Mouse (Mus musculus) kidney, adult 2 months (tissue): ENCODE results near the gene Ralgps1.

Experiments used
- CTCF ChIP-seq: fragments of 200-500 bp; conservative IDR thresholded peaks from 2 replicates; pipeline ENCODE4 v1.5.1; 2011; ENCODE audit warnings: low read depth, mild to moderate bottlenecking, control low read depth, low read length, moderate library complexity, mixed read lengths; ENCODE audit not compliant: insufficient read depth, insufficient read length
- POLR2A ChIP-seq: fragments of 200-500 bp; IDR thresholded peaks from one replicate; pipeline ENCODE4 v1.6.1; 2011; ENCODE audit warnings: low read depth, low read length, control low read depth

DNA sequence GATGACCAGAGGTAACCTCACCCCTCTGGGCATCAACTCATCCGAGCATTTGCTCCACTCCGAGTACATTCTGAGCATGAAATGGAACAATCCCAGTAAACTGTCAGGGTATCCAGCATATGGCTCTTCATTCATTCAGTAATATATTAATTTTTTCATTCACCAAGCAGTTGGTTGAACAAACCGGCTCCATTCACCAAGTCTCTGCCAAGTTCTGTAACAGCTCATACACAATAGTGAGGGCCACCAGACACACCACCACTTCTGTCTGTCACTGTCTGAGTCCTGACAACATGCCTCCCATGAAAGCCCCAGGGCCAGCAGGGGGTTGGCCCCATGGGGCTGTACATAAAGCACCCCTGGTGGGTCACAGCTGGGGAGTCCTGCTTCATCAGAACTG is 181.3 kb downstream of the Ralgps1 start:
- no peak for TF ChIP-seq CTCF
- TF ChIP-seq POLR2A: no peak
